Mouse (Mus musculus): ENCODE measurements at regions not wholly inside any gene's neighbourhood (a gene's known extent, or its start where the extent isn't known, plus 50 kb on each side); places are given as distances from the start of the nearest gene placed in this dataset.

DNA sequence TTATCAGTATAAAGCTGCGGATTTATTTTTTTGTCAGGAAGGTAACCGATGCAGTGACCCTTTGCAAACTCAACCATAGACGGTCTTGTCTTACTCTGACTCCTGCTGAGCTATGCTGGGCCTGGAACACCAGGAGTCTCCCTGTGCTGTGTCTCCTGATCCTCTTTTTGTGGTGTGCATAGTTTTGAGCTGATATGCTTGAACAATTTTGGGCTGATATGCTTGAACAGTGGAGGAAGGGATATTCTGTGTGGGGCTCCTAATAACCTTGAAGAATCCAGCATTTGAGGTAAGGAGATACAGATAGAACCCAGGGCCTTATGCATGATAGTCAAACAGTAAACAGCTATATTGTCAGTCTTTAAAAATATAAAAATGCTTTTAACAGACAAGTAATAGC lies 211.2 kb upstream of the Arpp21 start:
- no peak for TF ChIP-seq GATA1 (IDR thresholded peaks at IDR 0.05; ENCODE audit: borderline replicate concordance, low read length)
- no peak for TF ChIP-seq FLI1 (IDR thresholded peaks at IDR 0.05; ENCODE audit: low read length)

Data from megakaryocyte, embryonic 14.5 days (primary cell).